Mouse (Mus musculus): ENCODE results near the gene Negr1.

Gene Negr1

GRCm38 (mm10) chr3:156765015-156765414, 203.4 kb downstream of the Negr1 start:
- Histone ChIP-seq H3K36me3 (ENCODE audit: insufficient read depth, low read length) (no peaks in the 10 kb centered on the region), H3K4me1 (replicated peaks; ENCODE audit: low read depth, low read length) (no peaks in the 10 kb centered on the region), H3K27me3 (ENCODE audit: insufficient read depth, low read length) (no peaks in the 10 kb centered on the region), H3K9me3 (ENCODE audit: low read length) (no peaks in the 10 kb centered on the region), H3K4me3 (replicated peaks; ENCODE audit: low read length) (no peak overlapping the region)
- TF ChIP-seq NANOG (IDR thresholded peaks at IDR 0.05; ENCODE audit: borderline replicate concordance, low read length) (no peak), CTCF (conservative IDR thresholded peaks at IDR 0.05; ENCODE audit: low read length) (no peak), POU5F1 (IDR thresholded peaks at IDR 0.05; ENCODE audit: borderline replicate concordance, low read length) (no peak)

GRCm38 (mm10) chr3:156766171-156766845, 204.7 kb downstream of the Negr1 start:
- TF ChIP-seq CTCF (conservative IDR thresholded peaks at IDR 0.05; ENCODE audit: low read length) = no peak
- no peak for TF ChIP-seq NANOG (IDR thresholded peaks at IDR 0.05; ENCODE audit: borderline replicate concordance, low read length)
- TF ChIP-seq POU5F1 (IDR thresholded peaks at IDR 0.05; ENCODE audit: borderline replicate concordance, low read length) = no peak
- H3K36me3 ChIP-seq (ENCODE audit: insufficient read depth, low read length) = no peaks in the 10 kb centered on the region
- H3K4me1 ChIP-seq (replicated peaks; ENCODE audit: low read depth, low read length) = no peaks in the 10 kb centered on the region
- no peaks in the 10 kb centered on the region for H3K9me3 ChIP-seq (ENCODE audit: low read length)
- no peaks in the 10 kb centered on the region for H3K27me3 ChIP-seq (ENCODE audit: insufficient read depth, low read length)
- no peak overlapping the region for H3K4me3 ChIP-seq (replicated peaks; ENCODE audit: low read length)

DNA sequence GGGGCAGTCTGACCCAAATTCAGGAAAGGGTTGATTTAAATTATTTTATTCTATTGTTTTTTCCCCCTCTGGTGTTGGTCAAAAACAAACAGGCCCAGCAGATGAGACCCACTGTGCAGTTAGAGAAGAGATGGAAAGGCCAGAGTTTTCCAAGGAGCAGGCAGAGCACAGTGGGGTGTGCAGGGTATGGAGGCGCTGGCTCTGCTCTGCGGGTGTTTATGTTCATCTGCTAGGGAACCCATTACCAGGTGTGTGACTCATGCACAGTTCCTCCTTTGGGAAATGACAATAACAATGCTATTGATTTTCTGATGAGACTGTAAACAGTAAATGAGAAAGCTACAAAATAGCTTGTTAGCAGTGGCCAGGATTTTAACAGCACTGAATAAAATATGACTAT, 210.0 kb downstream of the Negr1 start:
- TF ChIP-seq POU5F1 (IDR thresholded peaks at IDR 0.05; ENCODE audit: borderline replicate concordance, low read length) (no peak), CTCF (conservative IDR thresholded peaks at IDR 0.05; ENCODE audit: low read length) (no peak), NANOG (IDR thresholded peaks at IDR 0.05; ENCODE audit: borderline replicate concordance, low read length) (no peak)
- Histone ChIP-seq H3K36me3 (ENCODE audit: insufficient read depth, low read length) (no peaks in the 10 kb centered on the region), H3K9me3 (ENCODE audit: low read length) (no peaks in the 10 kb centered on the region), H3K4me3 (replicated peaks; ENCODE audit: low read length) (no peak overlapping the region), H3K27me3 (ENCODE audit: insufficient read depth, low read length) (no peaks in the 10 kb centered on the region), H3K4me1 (replicated peaks; ENCODE audit: low read depth, low read length) (no peaks in the 10 kb centered on the region)

- H3K4me3 ChIP-seq (replicated peaks; ENCODE audit: low read length) = no peak overlapping the region
- H3K27me3 ChIP-seq (ENCODE audit: insufficient read depth, low read length) = no peaks in the 10 kb centered on the region
- TF ChIP-seq CTCF (conservative IDR thresholded peaks at IDR 0.05; ENCODE audit: low read length) (no peak), NANOG (IDR thresholded peaks at IDR 0.05; ENCODE audit: borderline replicate concordance, low read length) (no peak)
These were observed 210.5 kb downstream of the Negr1 start for GRCm38 (mm10) chr3:156772057-156772456.

GRCm38 (mm10) chr3:156784309-156784852, 222.8 kb downstream of the Negr1 start:
- H3K27me3 ChIP-seq (ENCODE audit: insufficient read depth, low read length) = no peaks in the 10 kb centered on the region
- no peak for TF ChIP-seq NANOG (IDR thresholded peaks at IDR 0.05; ENCODE audit: borderline replicate concordance, low read length)
- TF ChIP-seq CTCF (conservative IDR thresholded peaks at IDR 0.05; ENCODE audit: low read length) = no peak
- TF ChIP-seq POU5F1 (IDR thresholded peaks at IDR 0.05; ENCODE audit: borderline replicate concordance, low read length) = no peak
- no peaks in the 10 kb centered on the region for H3K9me3 ChIP-seq (ENCODE audit: low read length)

More at GRCm38 (mm10) chr3:156772057-156772456, 210.5 kb downstream of the Negr1 start:
- Histone ChIP-seq H3K36me3 (ENCODE audit: insufficient read depth, low read length) (no peaks in the 10 kb centered on the region), H3K9me3 (ENCODE audit: low read length) (no peaks in the 10 kb centered on the region), H3K4me1 (replicated peaks; ENCODE audit: low read depth, low read length) (no peaks in the 10 kb centered on the region)

DNA sequence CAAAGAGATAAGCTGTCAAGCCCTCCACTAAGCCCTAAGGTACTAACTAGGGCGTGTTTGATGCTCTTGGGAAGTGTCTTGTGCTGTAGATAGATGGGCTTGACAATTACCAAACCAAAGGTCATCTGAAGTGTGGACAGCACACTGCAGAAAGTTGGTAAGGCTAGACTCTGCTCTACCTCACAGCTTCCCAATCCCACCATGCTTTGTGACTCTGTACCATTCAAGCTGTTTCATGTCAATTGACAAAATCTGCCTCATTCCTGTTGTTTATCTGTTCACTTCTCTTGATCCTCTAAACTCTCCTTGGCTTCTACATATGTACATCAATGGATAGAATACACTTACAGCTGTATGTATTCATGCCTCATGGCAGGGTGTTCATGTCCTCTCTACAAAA, 224.8 kb downstream of the Negr1 start:
- Histone ChIP-seq H3K9me3 (ENCODE audit: low read length) (no peaks in the 10 kb centered on the region), H3K4me3 (replicated peaks; ENCODE audit: low read length) (no peak overlapping the region), H3K4me1 (replicated peaks; ENCODE audit: low read depth, low read length) (no peaks in the 10 kb centered on the region), H3K27me3 (ENCODE audit: insufficient read depth, low read length) (no peaks in the 10 kb centered on the region), H3K36me3 (ENCODE audit: insufficient read depth, low read length) (no peaks in the 10 kb centered on the region)
- no peak for TF ChIP-seq CTCF (conservative IDR thresholded peaks at IDR 0.05; ENCODE audit: low read length)
- TF ChIP-seq POU5F1 (IDR thresholded peaks at IDR 0.05; ENCODE audit: borderline replicate concordance, low read length) = no peak
- TF ChIP-seq NANOG (IDR thresholded peaks at IDR 0.05; ENCODE audit: borderline replicate concordance, low read length) = no peak

More at GRCm38 (mm10) chr3:156784309-156784852, 222.8 kb downstream of the Negr1 start:
- Histone ChIP-seq H3K4me1 (replicated peaks; ENCODE audit: low read depth, low read length) (no peaks in the 10 kb centered on the region), H3K36me3 (ENCODE audit: insufficient read depth, low read length) (no peaks in the 10 kb centered on the region), H3K4me3 (replicated peaks; ENCODE audit: low read length) (no peak overlapping the region)

- Histone ChIP-seq H3K36me3 (ENCODE audit: insufficient read depth, low read length) (no peaks in the 10 kb centered on the region), H3K4me1 (replicated peaks; ENCODE audit: low read depth, low read length) (no peaks in the 10 kb centered on the region), H3K4me3 (replicated peaks; ENCODE audit: low read length) (no peak overlapping the region), H3K9me3 (ENCODE audit: low read length) (no peaks in the 10 kb centered on the region), H3K27me3 (ENCODE audit: insufficient read depth, low read length) (no peaks in the 10 kb centered on the region)
- TF ChIP-seq POU5F1 (IDR thresholded peaks at IDR 0.05; ENCODE audit: borderline replicate concordance, low read length) (no peak), CTCF (conservative IDR thresholded peaks at IDR 0.05; ENCODE audit: low read length) (no peak), NANOG (IDR thresholded peaks at IDR 0.05; ENCODE audit: borderline replicate concordance, low read length) (no peak)
These were observed 229.6 kb downstream of the Negr1 start for GRCm38 (mm10) chr3:156791234-156791633.

DNA sequence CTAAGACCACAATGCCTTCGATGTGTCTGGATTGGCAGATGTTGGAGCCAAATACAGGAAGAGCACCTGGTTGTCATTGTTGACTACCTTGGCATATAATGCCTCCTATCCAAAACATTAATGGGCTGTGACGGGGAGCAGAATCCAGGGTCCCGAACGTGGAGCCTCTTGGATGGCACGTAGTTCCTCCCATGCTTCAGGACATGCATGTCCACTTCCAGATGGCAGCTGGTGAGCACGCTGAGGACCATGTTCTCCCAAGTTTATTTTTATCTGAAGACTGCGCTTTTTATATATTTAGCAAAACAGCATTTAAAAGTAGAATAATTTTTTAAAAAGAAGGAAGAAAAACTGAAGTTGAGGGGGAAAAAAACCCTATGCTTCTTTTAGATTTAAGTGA, 231.1 kb downstream of the Negr1 start:
- no peaks in the 10 kb centered on the region for H3K36me3 ChIP-seq (ENCODE audit: insufficient read depth, low read length)
- no peaks in the 10 kb centered on the region for H3K9me3 ChIP-seq (ENCODE audit: low read length)
- TF ChIP-seq POU5F1 (IDR thresholded peaks at IDR 0.05; ENCODE audit: borderline replicate concordance, low read length) (no peak), NANOG (IDR thresholded peaks at IDR 0.05; ENCODE audit: borderline replicate concordance, low read length) (no peak), CTCF (conservative IDR thresholded peaks at IDR 0.05; ENCODE audit: low read length) (no peak)
- H3K4me3 ChIP-seq (replicated peaks; ENCODE audit: low read length) = no peak overlapping the region
- H3K27me3 ChIP-seq (ENCODE audit: insufficient read depth, low read length) = no peaks in the 10 kb centered on the region
- H3K4me1 ChIP-seq (replicated peaks; ENCODE audit: low read depth, low read length) = no peaks in the 10 kb centered on the region
